Mouse (Mus musculus) brown adipose tissue, adult 24 weeks (tissue): ENCODE measurements around the gene Defb48. TPM values are rescaled to one million over a fixed set of nuclear protein-coding genes. Genes with fewer than 3 reads are reported as not detected.

Experiments
- H3K27ac ChIP-seq: fragments of 200-500 bp; replicated peaks from 2 replicates; pipeline ENCODE4 v1.5.1; 2012; ENCODE audit warnings: low read depth, mild to moderate bottlenecking, low read length
- H3K4me1 ChIP-seq: fragments of 200-500 bp; 2 replicates; pipeline ENCODE4 v1.6.1; 2012; ENCODE audit warnings: low read length, mixed read lengths; ENCODE audit not compliant: control insufficient read depth, insufficient read depth, insufficient read length
- H3K4me3 ChIP-seq: fragments of 200-500 bp; 2 replicates; pipeline ENCODE4 v1.5.1; 2012; ENCODE audit warnings: low read depth, mild to moderate bottlenecking, low read length, moderate library complexity; ENCODE audit not compliant: insufficient read depth
- polyA plus RNA-seq: library from polyadenylated mRNA; stranded (reverse); fragments of >200 nt; gene quantifications from 2 replicates; pipeline ENCODE4 v1.2.4, GENCODE M21; 2012; ENCODE audit not compliant: missing spikeins, insufficient read depth, insufficient read length

Gene Defb48
- polyA plus RNA-seq, 1 experiment, result not detected

DNA sequence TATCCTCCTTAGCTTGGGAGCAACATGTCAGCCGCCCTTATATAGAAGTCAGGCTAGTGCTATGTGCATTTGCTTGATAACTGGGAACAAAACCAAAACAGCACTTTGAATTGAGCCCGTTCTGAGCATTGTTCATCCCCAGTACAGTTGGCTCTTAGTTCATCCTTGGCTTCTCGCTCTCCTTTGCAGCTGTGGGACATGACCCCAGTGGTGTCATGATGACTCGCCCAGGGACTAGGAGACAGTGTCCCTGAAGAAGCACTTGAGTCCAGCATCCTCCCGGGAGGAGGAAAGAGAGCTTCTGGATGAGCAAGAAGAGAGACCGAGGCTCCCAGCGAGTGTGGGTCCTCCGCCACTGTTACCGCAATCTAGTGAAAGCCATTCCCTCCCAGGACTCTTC, 28.2 kb downstream of the Defb48 start:
- H3K4me1 ChIP-seq, result no peaks in the 10 kb centered on the region
- no peak overlapping the region for H3K27ac ChIP-seq
- H3K4me3 ChIP-seq, result no peak overlapping the region

DNA sequence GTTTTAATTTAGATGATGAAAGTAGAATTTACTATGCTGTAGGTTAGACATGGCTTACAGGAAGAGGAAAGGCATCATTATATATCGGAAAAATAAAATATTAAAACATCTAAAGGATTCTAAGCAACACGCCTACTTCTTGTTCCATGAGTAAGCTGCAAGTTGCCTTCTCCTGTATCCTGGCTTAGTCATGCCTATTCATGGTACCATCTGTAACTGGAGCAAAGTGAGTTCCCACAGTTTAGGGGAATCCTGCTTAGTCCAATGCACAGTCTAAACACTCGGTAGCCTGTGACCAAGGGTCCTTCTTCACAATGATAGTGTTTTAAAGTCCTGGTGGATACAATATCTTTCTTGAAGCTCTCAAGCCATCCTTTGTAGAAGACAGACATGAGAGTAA, 37.5 kb downstream of the Defb48 start:
- Histone ChIP-seq H3K4me3 (no peak overlapping the region), H3K4me1 (no peaks in the 10 kb centered on the region), H3K27ac (no peak overlapping the region)

DNA sequence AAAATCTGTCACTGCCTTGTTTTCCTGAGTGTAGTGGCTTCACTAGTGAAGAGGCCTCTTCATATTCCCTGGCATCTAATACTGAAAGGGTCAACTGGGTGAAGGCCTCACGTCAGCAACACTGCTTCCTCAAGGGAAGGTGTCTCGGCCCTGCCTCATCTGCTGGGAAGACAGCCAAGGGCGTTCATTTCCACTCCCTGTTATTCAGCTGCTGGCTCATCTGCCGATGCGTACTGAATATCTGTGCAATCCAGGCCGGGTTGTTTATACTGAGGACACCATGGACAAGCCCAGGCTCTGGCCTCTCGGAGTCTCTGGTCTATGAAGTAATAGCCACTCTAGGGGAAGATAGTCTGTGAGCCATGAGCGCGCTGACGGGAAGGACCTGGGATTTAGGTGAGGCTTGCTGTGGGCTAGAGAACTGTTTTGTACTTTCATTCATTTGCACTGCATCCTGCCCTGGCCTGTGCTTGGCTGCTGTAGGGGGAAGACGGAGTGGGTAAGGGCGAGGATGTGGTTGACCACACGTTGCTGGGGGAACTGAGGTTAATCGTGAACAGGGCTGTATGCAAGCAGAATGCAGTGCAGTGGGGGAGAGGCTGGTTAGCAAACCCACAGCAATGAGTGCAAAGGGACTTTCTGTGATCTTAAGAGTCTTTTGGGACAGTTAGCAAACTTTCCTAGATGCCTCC, 43.8 kb downstream of the Defb48 start:
- 0 out of 2 replicates have a peak overlapping the region, but pooled peaks have one; percentile 13 for H3K4me3 ChIP-seq
- H3K27ac ChIP-seq, result peak overlapping the region; percentile 74
- peaks cover 12% of the 10 kb centered on the region; the same call in 1 of the 2 replicates for H3K4me1 ChIP-seq

DNA sequence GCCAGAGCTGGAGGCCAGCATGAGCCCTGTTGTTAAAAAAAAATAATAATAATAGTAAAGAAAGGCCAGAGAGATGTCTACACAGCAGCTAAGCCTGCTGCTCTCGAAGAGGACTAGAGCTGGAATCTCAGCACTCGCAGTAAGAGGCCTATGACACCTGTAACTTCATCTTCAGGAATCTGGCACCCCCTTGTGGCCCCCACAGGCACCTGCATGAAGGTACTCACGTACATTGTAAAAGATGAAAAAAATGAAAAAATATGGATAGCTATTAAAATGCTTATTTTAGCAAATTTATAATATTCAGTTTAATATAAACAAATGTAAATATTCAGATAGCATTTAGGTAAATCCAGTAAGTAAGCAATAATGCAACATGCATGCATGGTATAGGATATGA, 44.9 kb downstream of the Defb48 start:
- Histone ChIP-seq H3K4me3 (no peak overlapping the region), H3K27ac (no peak overlapping the region), H3K4me1 (peaks cover 12% of the 10 kb centered on the region; the same call in 1 of the 2 replicates)

DNA sequence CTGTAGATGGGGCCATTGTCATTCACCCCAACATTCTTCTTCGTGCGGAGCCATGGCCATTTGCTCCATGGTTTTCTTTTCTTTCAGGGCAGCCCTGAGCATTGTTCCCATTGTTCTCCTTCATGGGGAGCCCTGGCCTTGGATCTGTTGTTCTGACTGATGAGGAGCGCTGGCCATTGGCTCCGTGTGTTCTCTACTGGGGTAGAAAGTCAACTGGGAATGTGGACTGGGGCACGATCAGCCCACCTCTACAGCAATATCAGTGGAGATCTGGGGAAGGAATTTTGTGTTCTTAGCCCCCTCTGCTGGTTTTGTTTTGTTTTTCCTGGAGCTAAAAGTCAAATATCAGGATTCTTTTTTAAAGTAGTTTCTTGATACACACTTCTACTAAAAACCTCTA, 46.6 kb downstream of the Defb48 start:
- no peak overlapping the region for H3K27ac ChIP-seq
- peaks cover 12% of the 10 kb centered on the region; the same call in 1 of the 2 replicates for H3K4me1 ChIP-seq
- H3K4me3 ChIP-seq, result no peak overlapping the region

DNA sequence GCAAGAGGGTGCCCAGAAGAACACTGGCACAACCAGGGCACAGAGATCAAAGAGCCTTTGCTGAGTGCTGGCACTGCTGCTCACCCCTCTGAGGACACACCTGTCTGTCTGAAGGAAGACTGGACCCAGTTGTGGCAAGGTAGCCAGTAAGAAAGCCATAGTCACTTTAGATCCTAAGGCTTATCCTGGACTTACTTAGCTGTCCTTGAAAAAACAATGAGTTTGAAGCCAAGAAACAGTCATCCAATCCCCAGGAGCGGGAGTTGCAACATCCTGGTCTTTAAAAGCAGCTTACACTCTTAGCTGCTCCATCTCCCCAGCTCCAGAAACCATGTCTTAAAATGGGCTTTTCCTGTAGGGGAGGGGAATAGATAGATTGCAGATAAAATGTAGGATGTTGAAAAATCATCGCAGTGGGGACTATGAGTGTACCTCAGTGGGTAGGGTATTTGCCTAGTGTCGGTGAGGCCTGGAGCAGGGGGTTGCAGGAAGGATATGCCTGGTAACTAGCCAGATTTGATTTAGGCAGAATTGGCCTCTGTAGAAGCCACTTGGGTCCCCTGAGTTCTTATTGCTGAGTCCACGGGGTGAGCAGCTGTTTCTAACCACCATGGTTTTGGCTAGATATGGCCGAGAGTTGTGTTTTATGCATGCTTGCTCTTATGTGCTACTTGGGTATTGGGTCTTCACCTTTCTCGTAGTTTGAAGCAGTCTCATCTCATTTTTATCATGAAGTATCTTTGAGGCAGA, 47.5 kb downstream of the Defb48 start:
- Histone ChIP-seq H3K4me3 (no peak overlapping the region), H3K27ac (peak overlapping the region; percentile 36; the same call in 1 of the 2 replicates), H3K4me1 (peaks cover 12% of the 10 kb centered on the region; the same call in 1 of the 2 replicates)

DNA sequence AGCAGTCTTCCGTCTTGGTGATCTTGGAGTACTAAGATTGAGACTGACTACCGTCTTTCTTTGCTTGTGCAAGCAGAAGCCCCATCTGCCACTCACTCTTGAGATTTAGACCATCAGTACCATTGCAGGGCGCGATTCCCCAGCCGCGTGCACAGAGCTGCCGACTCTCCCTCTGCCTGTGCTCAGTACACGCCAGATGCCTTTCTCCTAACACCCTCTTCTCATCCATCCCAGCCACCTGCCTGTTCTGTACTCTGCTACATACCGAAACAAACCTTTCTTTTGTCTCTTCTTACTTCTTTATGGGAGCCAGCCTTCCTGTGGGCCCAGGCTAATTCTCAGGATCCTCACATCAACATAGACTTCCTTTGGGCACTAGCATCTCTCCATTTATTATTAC, 48.9 kb downstream of the Defb48 start:
- H3K4me3 ChIP-seq, result no peak overlapping the region
- peaks cover 8% of the 10 kb centered on the region; the same call in 1 of the 2 replicates for H3K4me1 ChIP-seq
- H3K27ac ChIP-seq, result no peak overlapping the region

DNA sequence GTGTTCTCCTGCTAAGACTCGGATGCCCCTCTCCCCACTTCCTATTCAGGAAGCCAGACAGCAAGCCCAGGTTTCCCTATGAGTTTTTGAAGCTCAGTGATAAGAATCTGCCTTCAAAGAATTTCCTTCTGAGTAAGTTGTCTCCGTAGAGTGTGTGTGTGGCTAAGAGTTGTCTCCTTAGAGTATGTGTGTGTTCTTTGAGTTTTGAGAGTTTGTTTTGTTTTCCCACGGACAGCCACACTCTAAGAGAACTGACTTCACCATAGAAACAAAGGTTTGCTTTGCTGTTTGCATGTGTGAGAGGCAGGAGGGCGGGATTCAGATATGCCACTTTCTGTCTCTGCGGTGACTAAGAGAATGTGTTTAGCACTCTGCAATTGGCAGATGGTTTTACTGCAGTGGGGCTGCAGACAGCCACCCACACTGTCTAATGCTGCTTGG, 56.2 kb downstream of the Defb48 start:
- no peaks in the 10 kb centered on the region for H3K4me1 ChIP-seq
- H3K4me3 ChIP-seq, result no peak overlapping the region

More for the DNA sequence above, 56.2 kb downstream of the Defb48 start:
- no peak overlapping the region for H3K27ac ChIP-seq

Other genes starting within 250 kb of the Defb48 start
- gene Ints6, start 223.3 kb downstream of the Defb48 start, polyA plus RNA-seq, result 7.1 and 9.3 TPM in 2 replicates
- 8.7 and 9.6 TPM in 2 replicates for gene Wdfy2, start 146.8 kb downstream of the Defb48 start, polyA plus RNA-seq
- gene Defb47, start 13.6 kb upstream of the Defb48 start, polyA plus RNA-seq, result not detected in 2 replicates
- not detected in 2 replicates for gene Defb43, start 27.3 kb upstream of the Defb48 start, polyA plus RNA-seq
- gene Defb42, start 62.5 kb upstream of the Defb48 start, polyA plus RNA-seq, result 6.4 and 13.1 TPM in 2 replicates
- gene Defb30, start 65.5 kb upstream of the Defb48 start, polyA plus RNA-seq, result not detected in 2 replicates